Mouse (Mus musculus): Measurements from ENCODE around the gene Gm10490.

Gm10490 gene

GRCm38 (mm10) chrX:7927116-7927515 is 17.8 kb downstream of the Gm10490 start:
- DNase-seq, result no peak

- no peak for DNase-seq
Measured at GRCm38 (mm10) chrX:7928270-7928790, 19.0 kb downstream of the Gm10490 start, which contains the start of gene Eras. TSS of gene Eras (minus strand) at chrX:7928607.

GRCm38 (mm10) chrX:7936874-7937273 is 27.5 kb downstream of the Gm10490 start:
- no peak for DNase-seq

GRCm38 (mm10) chrX:7937667-7938066 is 28.3 kb downstream of the Gm10490 start:
- no peak for DNase-seq

- no peak for DNase-seq
Measured at GRCm38 (mm10) chrX:7945618-7946017, 36.3 kb downstream of the Gm10490 start.

- no peak for DNase-seq
Measured at GRCm38 (mm10) chrX:7947108-7947899, 38.0 kb downstream of the Gm10490 start, which contains the start of gene Hdac6. TSS of gene Hdac6 (minus strand) at chrX:7947889.

- DNase-seq, result peak; percentile 97
Measured at GRCm38 (mm10) chrX:7947900-7948492, 38.7 kb downstream of the Gm10490 start.

- no peak for DNase-seq
Measured at GRCm38 (mm10) chrX:7950091-7950490, 40.7 kb downstream of the Gm10490 start.

GRCm38 (mm10) chrX:7958868-7959267 is 49.5 kb downstream of the Gm10490 start:
- DNase-seq, result no peak
